In the genomic region with DNA sequence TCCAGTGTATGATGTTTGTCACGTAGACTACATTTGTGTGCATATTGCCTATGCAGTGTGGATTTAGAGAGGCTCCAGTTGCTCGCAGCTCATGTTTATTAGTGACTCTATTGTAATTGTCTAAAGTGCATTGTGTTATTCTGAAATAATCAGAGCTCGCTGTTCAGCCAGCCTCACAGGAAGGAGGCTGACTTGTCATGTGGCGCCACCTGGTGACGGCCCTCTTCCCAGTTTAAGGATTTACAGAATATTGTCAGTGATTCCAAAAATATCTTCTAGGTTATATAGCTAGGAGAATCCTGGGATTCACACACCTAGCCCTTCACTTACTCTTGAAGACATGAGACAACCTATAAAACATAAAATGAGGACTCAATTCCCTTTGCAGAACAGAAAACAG, we compare ENCODE assay signal across 8 mouse cellular contexts. TPM values are rescaled to one million over a fixed set of nuclear protein-coding genes. Genes with fewer than 3 reads are reported as not detected.
A peak's percentile ranks its signal among the peaks of the same experiment; 100 is the strongest.
DNase-seq lines count a peak whose midpoint lies in the region; TF ChIP-seq lines count a peak whose summit lies in the region.

No protein-coding gene starts in this region.

- 32% methylated on average over 5 of the region's 5 CpGs for WGBS in lung, adult 2 months

- no peaks in the 10 kb centered on the region for H3K27me3 ChIP-seq in E14TG2a.4 (ENCODE audit: insufficient read depth, low read length)

- no peaks in the 10 kb centered on the region for H3K4me1 ChIP-seq in E14TG2a.4 (replicated peaks; ENCODE audit: low read depth, low read length)
- H3K4me1 ChIP-seq in lung, adult 2 months (ENCODE audit: control insufficient read depth, insufficient read depth, low read length), result no peaks in the 10 kb centered on the region

- no peak for TF ChIP-seq POLR2A in lung, adult 2 months (IDR thresholded peaks at IDR 0.05; ENCODE audit: borderline replicate concordance, extremely low read depth, low read depth, low read length)

- peak; percentile 20 for DNase-seq in adrenal gland, adult 8-10 months
- DNase-seq in embryo, embryonic 10 days (ENCODE audit: low spot score), result peak; percentile 85
- peak; percentile 32 for DNase-seq in gastrocnemius, postnatal 25 days
- DNase-seq in layer of hippocampus, adult 11-12 months (ENCODE audit: low spot score), result peak; percentile 86
- peak; percentile 75 for DNase-seq in lung, adult 2 months
- DNase-seq in retina, postnatal 7 days (ENCODE audit: low read depth, low spot score), result peak; percentile 54
- DNase-seq in urinary bladder, postnatal 14 days (ENCODE audit: low spot score), result peak; percentile 83

- no peaks in the 10 kb centered on the region for H3K9me3 ChIP-seq in E14TG2a.4 (ENCODE audit: low read length)

- no peak overlapping the region for H3K4me3 ChIP-seq in E14TG2a.4 (replicated peaks; ENCODE audit: low read length)
- H3K4me3 ChIP-seq in lung, adult 2 months (replicated peaks; ENCODE audit: extremely low read depth, low read depth, low read length), result no peak overlapping the region

- TF ChIP-seq CTCF in E14TG2a.4 (conservative IDR thresholded peaks at IDR 0.05; ENCODE audit: low read length), result peak; percentile 69
- TF ChIP-seq CTCF in lung, adult 2 months (IDR thresholded peaks at IDR 0.05; ENCODE audit: insufficient read depth, low read length), result peak; percentile 91

- peaks cover 81% of the 10 kb centered on the region for H3K36me3 ChIP-seq in E14TG2a.4 (ENCODE audit: insufficient read depth, low read length)

RNA-seq across cellular contexts. Expression of gene Wdr78, which starts 32.0 kb away (rescaled TPM):
- 1 to 10 TPM; 6.2 to 8.7 (median 7.8) TPM for total RNA-seq in adrenal gland, adult 8-10 months (2022)
- total RNA-seq in gastrocnemius, postnatal 25 days (2021), result 1 to 10 TPM in 1 of 2 experiments, under 1 TPM in 1; 0.59 to 1.1 TPM
- 2.8 and 5.6 TPM in 2 replicates for polyA plus RNA-seq in lung, adult 2 months (2012; rRNA removed)

RNA-seq across cellular contexts. Expression of gene Mier1, which starts 32.1 kb away (rescaled TPM):
- total RNA-seq in adrenal gland, adult 8-10 months (2022), result 10 to 100 TPM; 63.1 to 86.2 (median 68.2) TPM
- total RNA-seq in gastrocnemius, postnatal 25 days (2021), result 10 to 100 TPM; 17.3 to 20.3 TPM
- 9.5 and 13.9 TPM in 2 replicates for polyA plus RNA-seq in lung, adult 2 months (2012; rRNA removed)

Comparison
In these comparisons a context has a peak if more than half of its experiments do, and no peak if none do; other contexts are left out.
1. DNase-seq: peak in every context shown above with its lines; median percentile 86 in layer of hippocampus, adult 11-12 months; 85 in embryo, embryonic 10 days; 83 in urinary bladder, postnatal 14 days; 75 in lung, adult 2 months; 54 in retina, postnatal 7 days; 32 in gastrocnemius, postnatal 25 days; 20 in adrenal gland, adult 8-10 months.